Mouse (Mus musculus) cerebellum, adult 2 months (tissue): ENCODE measurements around the gene Yap1. TPM values are rescaled to one million over a fixed set of nuclear protein-coding genes. Genes with fewer than 3 reads are reported as not detected.
"Not testable (repeated sequence)": the region's sequence is repeated elsewhere in the genome, so short reads cannot be mapped to it uniquely, and the experiment has no call there.

ENCODE experiments used
- DNase-seq, 2 experiments: peaks; one replicate each; pipeline ENCODE4 v3.0.0; 2021
- H3K27ac ChIP-seq: fragments of 200-500 bp; 2 replicates; pipeline ENCODE4 v1.5.1; 2012; ENCODE audit warnings: low read length, control low read depth, inconsistent platforms; ENCODE audit not compliant: insufficient read depth
- H3K27me3 ChIP-seq: fragments of 200-500 bp; 2 replicates; pipeline ENCODE4 v1.6.1; 2012; ENCODE audit warnings: inconsistent platforms, mild to moderate bottlenecking, low read length, moderate library complexity; ENCODE audit not compliant: control insufficient read depth, insufficient read depth
- H3K4me1 ChIP-seq: fragments of 200-500 bp; 2 replicates; pipeline ENCODE4 v1.6.1; 2011; ENCODE audit warnings: low read length; ENCODE audit not compliant: control insufficient read depth, insufficient read depth
- H3K4me3 ChIP-seq: fragments of 200-500 bp; replicated peaks from 2 replicates; pipeline ENCODE3; 2011; ENCODE audit warnings: mild to moderate bottlenecking, low read depth, low read length, control low read depth; ENCODE audit not compliant: insufficient read depth
- CTCF ChIP-seq: fragments of 200-500 bp; IDR thresholded peaks from 2 replicates; pipeline ENCODE4 v1.5.1; 2011; ENCODE audit warnings: low read depth, mild to moderate bottlenecking, control low read depth, low read length, moderate library complexity, borderline replicate concordance; ENCODE audit not compliant: insufficient read depth
- POLR2A ChIP-seq: fragments of 200-500 bp; IDR thresholded peaks from 2 replicates; pipeline ENCODE4 v1.6.1; 2011; ENCODE audit warnings: low read length, control low read depth, borderline replicate concordance; ENCODE audit not compliant: insufficient read depth
- WGBS: fragments of 180-500 bp; shearing (Covaris S2); methylation state at CpG from one replicate; pipeline ENCODE4 v1.1.7; 2018; 5-methylcytosine and 5-hydroxymethylcytosine counted together
- polyA plus RNA-seq: library from polyadenylated mRNA; depleted of rRNA; stranded (reverse); fragments of >200 nt; gene quantifications from 2 replicates; pipeline ENCODE4 v1.2.3, GENCODE M21; 2012

Yap1 gene
- polyA plus RNA-seq, 1 experiment, result 8.5 TPM

DNA sequence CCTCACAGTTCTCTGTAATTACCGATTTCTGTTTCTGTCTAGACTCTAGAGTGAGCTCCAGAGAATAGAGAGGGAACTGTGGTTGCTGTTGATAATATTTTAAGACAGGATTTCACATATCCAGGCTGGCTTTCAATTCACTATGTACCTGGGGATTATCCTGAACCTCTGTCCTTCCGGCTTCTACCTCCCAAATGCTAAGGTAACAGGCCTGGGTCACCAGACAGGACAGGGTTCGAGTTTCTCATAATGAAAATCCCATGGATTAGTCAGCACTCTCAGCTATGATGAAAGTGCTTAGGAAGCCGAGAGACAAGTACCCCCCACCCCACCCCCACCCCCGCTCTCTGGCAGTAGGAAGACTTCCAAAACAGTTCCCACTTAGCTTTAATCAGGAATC is 100.6 kb downstream of the Yap1 start:
- no peaks in the 10 kb centered on the region for H3K27me3 ChIP-seq
- DNase-seq, result no peak
- TF ChIP-seq CTCF (no peak), POLR2A (no peak)
- H3K27ac ChIP-seq, result no peak overlapping the region
- H3K4me3 ChIP-seq, result no peak overlapping the region
- 81% methylated on average over 5 of the region's 5 CpGs for WGBS
- no peaks in the 10 kb centered on the region for H3K4me1 ChIP-seq

- Histone ChIP-seq H3K27ac (no peak overlapping the region), H3K27me3 (no peaks in the 10 kb centered on the region), H3K4me3 (no peak overlapping the region), H3K4me1 (no peaks in the 10 kb centered on the region)
- DNase-seq, result no peak
- 84% methylated on average over 2 of the region's 2 CpGs for WGBS
- no peak for TF ChIP-seq CTCF
Observed at GRCm38 (mm10) chr9:7903262-7903661, 101.1 kb downstream of the Yap1 start.

GRCm38 (mm10) chr9:7902311-7902710 is 102.1 kb downstream of the Yap1 start:
- TF ChIP-seq CTCF (no peak), POLR2A (no peak)
- WGBS, result 66% methylated on average over 7 of the region's 7 CpGs

DNA sequence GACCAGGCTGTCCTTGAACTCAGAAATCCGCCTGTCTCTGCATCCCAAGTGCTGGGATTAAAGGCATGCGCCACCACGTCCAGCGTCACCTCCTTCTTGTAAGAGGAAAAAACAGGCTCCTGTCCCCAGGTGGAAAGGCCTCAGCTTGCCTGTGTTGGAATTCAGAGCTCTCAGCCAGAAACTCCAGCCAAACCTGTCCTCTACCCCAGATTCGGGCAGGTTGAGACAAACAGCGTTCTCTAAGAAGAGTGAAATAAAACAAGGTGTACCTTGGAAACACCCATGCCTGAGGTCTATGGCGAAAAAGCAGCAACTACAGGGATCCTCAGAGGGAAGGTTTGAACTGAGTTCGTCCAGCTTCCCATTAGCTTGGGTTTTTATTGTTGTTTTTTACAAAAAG is 103.4 kb downstream of the Yap1 start:
- TF ChIP-seq POLR2A, result no peak
- TF ChIP-seq CTCF, result no peak
- H3K4me1 ChIP-seq, result no peaks in the 10 kb centered on the region
- DNase-seq, result no peak
- no peak overlapping the region for H3K4me3 ChIP-seq
- WGBS, result 87% methylated on average over 8 of the region's 8 CpGs
- H3K27me3 ChIP-seq, result no peaks in the 10 kb centered on the region
- no peak overlapping the region for H3K27ac ChIP-seq

More at GRCm38 (mm10) chr9:7902311-7902710, 102.1 kb downstream of the Yap1 start:
- no peak for DNase-seq
- no peaks in the 10 kb centered on the region for H3K4me1 ChIP-seq
- no peak overlapping the region for H3K4me3 ChIP-seq
- no peaks in the 10 kb centered on the region for H3K27me3 ChIP-seq
- H3K27ac ChIP-seq, result no peak overlapping the region

GRCm38 (mm10) chr9:7897502-7897901 is 106.9 kb downstream of the Yap1 start:
- Histone ChIP-seq H3K4me1 (no peaks in the 10 kb centered on the region), H3K4me3 (no peak overlapping the region), H3K27me3 (no peaks in the 10 kb centered on the region), H3K27ac (no peak overlapping the region)
- 6% methylated on average over 3 of the region's 3 CpGs for WGBS
- DNase-seq, result peak; percentile 61 to 65
- TF ChIP-seq POLR2A, result no peak
- TF ChIP-seq CTCF, result peak; percentile 84

- H3K4me1 ChIP-seq, H3K27ac ChIP-seq, H3K27me3 ChIP-seq, H3K4me3 ChIP-seq, DNase-seq: not testable (repeated sequence)
- 91% methylated on average over 1 of the region's 1 CpGs for WGBS
Observed at GRCm38 (mm10) chr9:7891796-7892195, 112.6 kb downstream of the Yap1 start.

DNA sequence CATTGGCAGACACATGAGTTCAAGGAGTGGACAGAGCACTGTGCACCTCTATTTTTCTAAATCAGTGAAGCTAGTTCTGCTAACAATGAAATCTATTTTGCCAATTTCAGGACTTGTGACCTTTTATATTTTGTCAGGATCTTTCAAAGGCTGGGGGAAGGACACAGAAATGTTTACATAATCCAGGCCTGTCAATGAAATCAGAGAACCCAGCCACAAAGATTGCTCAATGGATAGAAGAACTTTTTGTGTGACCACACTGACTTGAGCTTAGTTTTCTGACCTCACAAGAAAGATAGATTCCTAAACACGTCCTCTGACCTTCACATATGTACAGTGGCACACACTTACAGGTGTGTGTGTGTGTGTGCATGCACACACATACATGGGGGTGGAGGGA is 113.2 kb downstream of the Yap1 start:
- TF ChIP-seq CTCF (no peak), POLR2A (no peak)
- H3K4me3 ChIP-seq, result no peak overlapping the region

DNA sequence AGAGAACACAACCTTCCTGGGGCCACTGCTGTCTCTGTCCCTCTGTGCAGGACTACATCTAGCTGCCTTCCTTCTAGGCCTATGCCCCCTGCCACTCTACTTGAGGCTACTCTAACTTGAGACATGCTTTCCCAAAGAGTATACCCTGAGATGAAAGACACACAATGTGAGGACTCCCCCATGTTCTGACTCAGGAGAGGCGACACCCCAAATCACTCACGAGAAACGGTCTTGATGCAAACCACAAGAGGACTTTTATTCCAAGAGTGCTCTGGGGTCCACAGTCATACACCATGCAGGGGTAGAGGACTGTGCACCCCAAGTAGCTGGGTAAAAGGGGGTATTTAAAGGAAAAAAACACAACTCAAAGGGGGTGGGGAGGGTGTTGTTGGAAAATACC is 120.0 kb downstream of the Yap1 start:
- TF ChIP-seq POLR2A (no peak), CTCF (no peak)
- Histone ChIP-seq H3K4me3 (no peak overlapping the region), H3K27ac (no peak overlapping the region), H3K4me1 (no peaks in the 10 kb centered on the region), H3K27me3 (no peaks in the 10 kb centered on the region)
- DNase-seq, result no peak
- WGBS, result 98% methylated on average over 3 of the region's 3 CpGs

More for the DNA sequence above, 113.2 kb downstream of the Yap1 start:
- no peak overlapping the region for H3K27ac ChIP-seq
- no peaks in the 10 kb centered on the region for H3K27me3 ChIP-seq
- no peaks in the 10 kb centered on the region for H3K4me1 ChIP-seq
- DNase-seq, result no peak
- 77% methylated on average over 1 of the region's 1 CpGs for WGBS
